Mouse (Mus musculus) macrophage (primary cell): ENCODE measurements around the gene Dnm1l. TPM values are rescaled to one million over a fixed set of nuclear protein-coding genes. Genes with fewer than 3 reads are reported as not detected.
"Not testable (repeated sequence)": the region's sequence is repeated elsewhere in the genome, so short reads cannot be mapped to it uniquely, and the experiment has no call there.

ENCODE experiments used
- H3K27ac ChIP-seq: fragments of 350-480 bp; formaldehyde crosslinking; 2 replicates; pipeline ENCODE4 v1.9.0; 2021
- H3K36me3 ChIP-seq: fragments of 350-480 bp; formaldehyde crosslinking; 2 replicates; pipeline ENCODE4 v1.9.0; 2021; ENCODE audit errors: inconsistent target
- H3K4me3 ChIP-seq: fragments of 350-480 bp; formaldehyde crosslinking; 2 replicates; pipeline ENCODE4 v1.9.0; 2021; ENCODE audit errors: inconsistent target
- H3K79me2 ChIP-seq: fragments of 350-480 bp; formaldehyde crosslinking; 2 replicates; pipeline ENCODE4 v1.9.0; 2021; ENCODE audit errors: inconsistent target
- WGBS: methylation state at CpG from one replicate; pipeline ENCODE4 v1.1.7; 2026; ENCODE audit warnings: inconsistent platforms; ENCODE audit not compliant: missing documents; 5-methylcytosine and 5-hydroxymethylcytosine counted together
- polyA plus RNA-seq: library from polyadenylated mRNA; stranded (reverse); fragments of 250-400 nt; gene quantifications from 3 replicates; pipeline ENCODE4 v1.2.4, GENCODE M21; 2018; ENCODE audit warnings: inconsistent platforms
- total RNA-seq, 78 experiments: library from RNA; depleted of rRNA; stranded (reverse); fragments of 250-400 nt; gene quantifications; 1 replicate in 9 of 78; 2 replicates in 24 of 78; 3 replicates in 43 of 78; 4 replicates in 2 of 78; pipeline ENCODE4 v1.2.4; 2018; ENCODE audit warnings: inconsistent platforms in 56 of 78

Dnm1l gene
- 100 to 1,000 TPM; 119 to 390 (median 203) TPM for total RNA-seq (2018; cell fraction: chromatin; rRNA removed)
- 10 to 100 TPM; 37.7 to 72.0 (median 52.3) TPM for total RNA-seq (2018; cell fraction: cytosol; rRNA removed)
- total RNA-seq (2018; cell fraction: nucleus; rRNA removed), result 100 to 1,000 TPM in 21 of 26 experiments, 10 to 100 TPM in 5; 62.1 to 215 (median 118) TPM
- 36.3 to 67.0 TPM (median 55.9 TPM) in 3 replicates for polyA plus RNA-seq

- Histone ChIP-seq H3K4me3 (peak within 1 kb of the TSS; percentile 77), H3K27ac (peak within 1 kb of the TSS; percentile 48), H3K36me3 (no peaks in the 10 kb centered on the region), H3K79me2 (peaks cover 48% of the 10 kb centered on the region)
- under 1% methylated on average over 55 of the region's 55 CpGs for WGBS
These were observed at the start of gene Dnm1l for GRCm38 (mm10) chr16:16358481-16359100. Gene Dnm1l (minus strand): TSS chr16:16358959.

- WGBS, result 90% methylated on average over 7 of the region's 9 CpGs
- H3K4me3 ChIP-seq, H3K79me2 ChIP-seq, H3K27ac ChIP-seq, H3K36me3 ChIP-seq: not testable (repeated sequence)
These were observed 8.5 kb upstream of the Dnm1l start for GRCm38 (mm10) chr16:16367217-16367616.

GRCm38 (mm10) chr16:16359101-16359482 is 333 bp upstream of the Dnm1l start:
- not testable (repeated sequence) for H3K36me3 ChIP-seq

GRCm38 (mm10) chr16:16357908-16358307 is 851 bp downstream of the Dnm1l start:
- Histone ChIP-seq H3K4me3 (peak overlapping the region; percentile 77), H3K36me3 (no peaks in the 10 kb centered on the region), H3K79me2 (peaks cover 55% of the 10 kb centered on the region), H3K27ac (peak overlapping the region; percentile 34; the same call in 1 of the 2 replicates)
- 14% methylated on average over 6 of the region's 6 CpGs for WGBS

More at GRCm38 (mm10) chr16:16359101-16359482, 333 bp upstream of the Dnm1l start:
- Histone ChIP-seq H3K79me2 (peaks cover 43% of the 10 kb centered on the region), H3K4me3 (peak overlapping the region; percentile 77)
- 56% methylated on average over 9 of the region's 9 CpGs for WGBS
- H3K27ac ChIP-seq, result not testable (repeated sequence)

GRCm38 (mm10) chr16:16346420-16346819 is 12.3 kb downstream of the Dnm1l start:
- H3K27ac ChIP-seq, result no peak overlapping the region
- peaks cover 85% of the 10 kb centered on the region for H3K79me2 ChIP-seq
- H3K36me3 ChIP-seq, result peaks cover 25% of the 10 kb centered on the region
- 90% methylated on average over 5 of the region's 5 CpGs for WGBS
- H3K4me3 ChIP-seq, result no peak overlapping the region

- 98% methylated on average over 4 of the region's 5 CpGs for WGBS
- Histone ChIP-seq H3K27ac (no peak overlapping the region), H3K79me2 (no peaks in the 10 kb centered on the region), H3K4me3 (no peak overlapping the region), H3K36me3 (peaks cover 67% of the 10 kb centered on the region)
These were observed 32.9 kb downstream of the Dnm1l start for GRCm38 (mm10) chr16:16325775-16326336.

GRCm38 (mm10) chr16:16311319-16311718 is 47.4 kb downstream of the Dnm1l start:
- Histone ChIP-seq H3K36me3 (peaks cover 77% of the 10 kb centered on the region), H3K27ac (no peak overlapping the region), H3K79me2 (no peaks in the 10 kb centered on the region), H3K4me3 (no peak overlapping the region)
- 87% methylated on average over 5 of the region's 5 CpGs for WGBS

GRCm38 (mm10) chr16:16303888-16304287 is 54.9 kb downstream of the Dnm1l start:
- no peak overlapping the region for H3K27ac ChIP-seq
- H3K4me3 ChIP-seq, result peak overlapping the region; percentile 61
- H3K79me2 ChIP-seq, result peaks cover 26% of the 10 kb centered on the region
- 33% methylated on average over 7 of the region's 7 CpGs for WGBS
- H3K36me3 ChIP-seq, result peaks cover 26% of the 10 kb centered on the region

GRCm38 (mm10) chr16:16303138-16303827 is 55.5 kb downstream of the Dnm1l start:
- H3K36me3 ChIP-seq, result peaks cover 23% of the 10 kb centered on the region

GRCm38 (mm10) chr16:16302369-16303137 is 56.2 kb downstream of the Dnm1l start, which contains the start of gene Yars2:
Gene Yars2 (plus strand): TSS chr16:16302965.
- WGBS, result under 1% methylated on average over 46 of the region's 50 CpGs
- Histone ChIP-seq H3K27ac (peak within 1 kb of the TSS; percentile 62), H3K79me2 (peaks cover 26% of the 10 kb centered on the region), H3K4me3 (peak within 1 kb of the TSS; percentile 61), H3K36me3 (peaks cover 16% of the 10 kb centered on the region)

More at GRCm38 (mm10) chr16:16303138-16303827, 55.5 kb downstream of the Dnm1l start:
- peak overlapping the region; percentile 61 for H3K4me3 ChIP-seq
- H3K79me2 ChIP-seq, result peaks cover 26% of the 10 kb centered on the region
- no peak overlapping the region for H3K27ac ChIP-seq
- 2% methylated on average over 54 of the region's 61 CpGs for WGBS

- H3K36me3 ChIP-seq, result no peaks in the 10 kb centered on the region
- H3K79me2 ChIP-seq, result no peaks in the 10 kb centered on the region
- no peak overlapping the region for H3K27ac ChIP-seq
- no peak overlapping the region for H3K4me3 ChIP-seq
- WGBS, result 98% methylated on average over 6 of the region's 6 CpGs
These were observed 85.0 kb downstream of the Dnm1l start for GRCm38 (mm10) chr16:16273752-16274151.

GRCm38 (mm10) chr16:16272978-16273377 is 85.8 kb downstream of the Dnm1l start:
- Histone ChIP-seq H3K36me3 (no peaks in the 10 kb centered on the region), H3K79me2 (no peaks in the 10 kb centered on the region), H3K4me3 (no peak overlapping the region), H3K27ac (no peak overlapping the region)
- 71% methylated on average over 3 of the region's 3 CpGs for WGBS

GRCm38 (mm10) chr16:16262436-16262835 is 96.3 kb downstream of the Dnm1l start:
- H3K36me3 ChIP-seq, result no peaks in the 10 kb centered on the region
- no peak overlapping the region for H3K27ac ChIP-seq
- no peak overlapping the region for H3K4me3 ChIP-seq
- no peaks in the 10 kb centered on the region for H3K79me2 ChIP-seq
- WGBS, result 100% methylated on average over 3 of the region's 3 CpGs
